Mouse (Mus musculus) thymus, postnatal 25 days (tissue): ENCODE measurements around the gene Zfp870.

Experiments
- DNase-seq: peaks from one replicate; pipeline ENCODE4 v3.0.0; 2022

The Zfp870 gene

GRCm38 (mm10) chr17:32891239-32892180, at the start of gene Zfp870:
Zfp870 (minus strand) TSS chr17:32891642.
- DNase-seq: peak; percentile 85

DNA sequence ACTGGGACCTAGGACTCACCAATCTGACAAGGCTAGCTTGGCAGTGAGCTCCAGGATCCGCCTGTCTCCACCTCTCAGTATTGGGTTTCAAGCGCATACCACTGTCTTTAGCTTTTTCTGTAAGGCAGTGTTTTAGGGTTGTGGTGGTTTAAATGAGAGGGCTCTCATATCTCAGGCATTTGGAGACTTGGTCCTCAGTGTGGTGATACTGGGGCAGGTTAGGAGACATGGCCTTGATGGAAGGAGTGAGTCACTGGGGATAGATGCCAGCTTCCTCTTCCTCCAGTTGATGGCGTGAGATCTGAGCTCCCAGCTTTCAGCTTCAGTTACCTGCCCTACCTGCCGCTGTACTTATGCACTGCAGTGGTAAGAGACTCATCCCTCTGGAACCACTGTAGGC, 48.4 kb upstream of the Zfp870 start:
- DNase-seq: no peak

DNA sequence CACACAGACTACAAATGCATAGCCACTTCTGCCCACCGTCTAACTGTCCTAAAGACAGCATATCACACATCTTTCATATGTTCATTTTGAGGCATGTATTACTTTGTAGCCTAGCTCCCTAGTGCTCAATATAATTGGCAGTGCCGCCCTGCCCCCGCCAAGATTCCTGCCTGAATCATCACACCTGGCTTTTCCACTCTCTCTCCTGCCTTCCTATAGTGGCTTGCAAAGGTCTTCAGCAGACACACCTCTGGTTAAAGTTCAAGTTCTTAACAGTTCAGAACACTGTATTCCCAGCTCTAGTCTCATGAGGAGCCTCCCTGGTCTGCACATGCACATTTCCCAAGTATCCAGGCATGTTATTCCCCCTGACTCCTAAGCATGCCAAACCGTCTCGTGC, 36.4 kb upstream of the Zfp870 start:
- no peak for DNase-seq

DNA sequence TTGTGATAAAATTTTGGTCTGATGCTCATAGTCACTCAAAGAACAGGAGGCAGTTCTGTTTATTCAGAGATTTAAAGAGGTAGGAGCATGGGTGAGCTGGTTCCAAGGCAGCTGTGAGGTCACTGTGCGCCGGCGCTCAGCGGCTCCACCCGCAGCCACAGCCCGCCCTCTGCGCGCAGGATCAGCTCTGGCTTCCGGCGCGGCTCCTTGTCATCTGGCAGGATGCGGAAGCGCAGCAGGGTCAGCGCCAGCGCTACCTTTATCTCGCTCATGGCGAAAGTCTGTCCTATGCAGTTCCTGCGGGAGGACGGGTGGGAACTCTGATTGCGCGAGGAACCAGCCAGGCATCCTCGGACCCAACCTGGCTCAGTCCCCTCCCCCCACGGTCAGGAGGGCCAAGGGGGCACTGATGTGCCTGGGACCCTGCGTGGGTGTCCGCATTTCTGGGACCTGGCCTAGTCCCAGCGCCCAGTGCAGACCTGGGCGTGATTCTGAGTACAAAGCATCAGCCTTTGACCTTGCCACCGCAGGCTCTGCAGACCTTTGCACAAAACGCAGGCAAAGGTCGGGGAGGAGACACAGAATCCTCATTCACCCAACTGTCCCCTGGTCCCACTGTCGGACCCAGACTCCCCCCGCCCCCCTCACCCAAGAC, 33.3 kb upstream of the Zfp870 start:
- DNase-seq: peak; percentile 71

- no peak for DNase-seq
Measured at GRCm38 (mm10) chr17:32923681-32924080, 32.2 kb upstream of the Zfp870 start.

- no peak for DNase-seq
Measured at GRCm38 (mm10) chr17:32919123-32919522, 27.7 kb upstream of the Zfp870 start.

- DNase-seq: no peak
Measured at GRCm38 (mm10) chr17:32917131-32917530, 25.7 kb upstream of the Zfp870 start, which contains the start of gene Cyp4f14. Cyp4f14 (minus strand) TSS chr17:32917342.

GRCm38 (mm10) chr17:32916075-32916474, 24.6 kb upstream of the Zfp870 start:
- DNase-seq: no peak

- DNase-seq: no peak
Measured at GRCm38 (mm10) chr17:32906172-32906571, 14.7 kb upstream of the Zfp870 start.

- DNase-seq: peak; percentile 56
Measured at GRCm38 (mm10) chr17:32905239-32905638, 13.8 kb upstream of the Zfp870 start.

- peak; percentile 18 for DNase-seq
Measured at GRCm38 (mm10) chr17:32904414-32904813, 13.0 kb upstream of the Zfp870 start.

- no peak for DNase-seq
Measured at GRCm38 (mm10) chr17:32901751-32902525, 10.5 kb upstream of the Zfp870 start.

DNA sequence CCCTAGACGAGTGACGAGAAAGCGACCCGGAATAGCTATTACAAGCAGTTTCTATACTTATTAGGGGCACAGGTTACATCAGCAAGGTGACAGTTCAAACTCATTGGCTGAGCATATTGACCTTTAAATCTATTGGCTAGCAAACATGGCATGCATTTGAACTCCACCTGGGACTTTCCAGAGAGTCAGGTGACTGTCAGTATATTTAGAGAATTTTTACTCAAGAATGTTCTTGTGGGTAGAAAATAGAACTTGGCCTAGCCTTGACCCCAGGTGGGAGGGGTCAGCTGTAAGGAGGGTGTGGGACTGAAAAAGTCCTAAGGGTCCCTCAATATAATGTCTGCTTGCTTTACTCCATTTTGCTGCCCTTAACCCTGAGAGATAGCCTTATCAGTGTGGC, 4.0 kb upstream of the Zfp870 start:
- DNase-seq: no peak

DNA sequence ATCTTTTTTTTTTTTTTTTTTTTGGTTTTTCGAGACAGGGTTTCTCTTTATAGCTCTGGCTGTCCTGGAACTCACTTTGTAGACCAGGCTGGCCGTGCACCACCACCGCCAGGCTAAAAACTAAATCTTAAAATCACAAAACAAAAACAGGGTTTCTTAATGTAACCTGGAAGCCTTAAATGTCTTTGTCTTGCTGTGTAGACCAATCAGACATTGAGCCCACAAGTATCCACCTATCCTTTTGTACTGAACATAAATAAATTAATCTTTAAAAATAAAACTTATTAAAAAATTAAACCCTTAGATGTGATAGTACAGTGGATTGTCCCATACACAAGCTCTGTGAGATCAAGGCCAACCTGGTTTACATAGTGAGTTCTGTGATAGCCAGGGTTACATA, 2.5 kb upstream of the Zfp870 start:
- DNase-seq: no peak

GRCm38 (mm10) chr17:32890852-32891238, 597 bp downstream of the Zfp870 start:
- no peak for DNase-seq

- DNase-seq: no peak
Measured at GRCm38 (mm10) chr17:32889611-32890010, 1.8 kb downstream of the Zfp870 start.

DNA sequence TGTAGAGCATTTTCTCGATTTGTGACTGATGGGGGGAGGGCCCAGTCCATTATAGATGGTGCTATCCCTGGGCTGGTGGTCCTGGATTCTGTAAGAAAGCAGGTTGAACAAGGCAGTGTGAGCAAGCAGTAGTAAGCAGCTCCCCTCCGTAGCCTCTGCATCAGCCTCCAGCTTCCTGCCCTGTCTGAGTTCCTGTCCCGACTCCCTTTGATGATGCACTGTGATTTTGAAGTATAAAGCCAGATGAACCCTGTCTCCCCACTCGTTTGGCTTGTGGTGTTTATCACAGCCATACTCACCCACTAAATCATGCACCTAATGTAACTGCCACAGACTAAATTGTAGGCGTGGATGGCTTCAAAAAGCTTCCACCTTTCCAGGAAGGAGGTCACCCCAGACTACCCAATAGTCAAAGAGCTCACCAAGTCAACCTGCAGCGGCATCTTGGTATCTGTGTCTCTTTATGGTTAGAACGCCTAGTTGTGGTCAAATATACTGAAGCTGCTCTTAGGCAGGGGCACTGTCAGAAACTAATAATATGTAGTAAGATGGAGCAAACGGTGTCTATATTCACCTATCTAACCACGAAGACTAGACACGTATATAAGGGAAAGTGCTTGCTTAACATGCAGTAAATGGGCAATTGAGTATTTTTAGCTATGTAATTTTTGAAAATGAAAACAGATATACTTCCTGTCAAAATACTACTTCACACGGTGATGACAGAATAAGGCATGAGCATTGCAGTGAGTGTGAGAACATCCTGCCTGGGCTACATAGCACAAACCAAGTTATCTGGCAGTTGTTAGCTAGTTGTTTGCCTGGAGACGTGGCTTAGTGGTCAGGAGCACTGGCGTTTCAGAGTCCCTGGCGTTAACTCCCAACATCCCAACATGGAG, 10.9 kb downstream of the Zfp870 start:
- DNase-seq: no peak

DNA sequence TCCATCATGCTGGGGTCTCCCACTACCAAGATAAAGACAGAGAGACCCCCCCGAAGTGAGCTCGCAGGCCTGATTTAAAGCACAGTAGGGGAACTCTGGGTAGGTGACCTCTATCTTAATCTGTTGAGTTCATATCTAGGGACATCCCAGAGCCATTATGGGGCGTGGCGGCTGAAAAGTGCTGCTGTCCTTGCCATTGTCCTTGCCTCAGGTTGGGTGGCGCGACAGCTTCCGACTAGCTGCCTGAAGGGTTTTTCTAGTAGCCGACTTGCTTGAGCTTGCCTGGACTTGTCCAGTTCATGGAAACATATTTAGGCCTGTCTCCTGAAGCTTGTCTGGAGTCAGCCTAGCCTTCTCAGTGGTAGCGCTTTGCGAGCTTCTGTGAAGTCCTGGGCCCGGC, 12.7 kb downstream of the Zfp870 start:
- DNase-seq: no peak

- no peak for DNase-seq
Measured at GRCm38 (mm10) chr17:32877471-32878171, 13.8 kb downstream of the Zfp870 start.

DNA sequence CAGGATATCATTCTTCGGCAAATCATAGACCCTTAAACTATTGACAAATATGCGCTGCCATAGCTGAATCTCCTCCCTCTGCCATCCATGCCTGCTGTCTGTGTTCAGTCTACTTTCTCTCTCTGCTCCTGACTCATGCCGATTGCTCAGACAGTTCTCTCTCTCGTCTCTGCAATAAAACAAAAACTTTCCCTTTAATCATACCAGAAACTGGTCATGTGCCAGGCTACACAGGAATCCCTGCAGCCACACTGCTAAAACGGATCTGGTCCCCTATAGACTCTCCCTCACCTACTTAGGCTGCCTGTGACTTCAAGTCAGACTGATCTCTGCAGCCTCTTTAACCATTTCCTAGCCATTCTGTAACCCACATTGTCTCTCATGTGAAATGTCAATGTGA, 18.7 kb downstream of the Zfp870 start:
- no peak for DNase-seq

- DNase-seq: no peak
Measured at GRCm38 (mm10) chr17:32872091-32872490, 19.4 kb downstream of the Zfp870 start.

- DNase-seq: no peak
Measured at GRCm38 (mm10) chr17:32871483-32871882, 20.0 kb downstream of the Zfp870 start.
